Mouse (Mus musculus): ENCODE measurements around the gene Nup93.

GRCm38 (mm10) chr8:94296312-94296991, 82.1 kb downstream of the Nup93 start:
- TF ChIP-seq POLR2A (IDR thresholded peaks at IDR 0.05; ENCODE audit: borderline replicate concordance, extremely low read depth, insufficient read depth, insufficient read length, poor library complexity, severe bottlenecking), result no peak
- no peak for TF ChIP-seq CTCF (IDR thresholded peaks at IDR 0.05; ENCODE audit: borderline replicate concordance, extremely low read depth, insufficient read depth, insufficient read length)
